Comparison of ENCODE assay signal across 8 mouse cellular contexts in the genomic region with DNA sequence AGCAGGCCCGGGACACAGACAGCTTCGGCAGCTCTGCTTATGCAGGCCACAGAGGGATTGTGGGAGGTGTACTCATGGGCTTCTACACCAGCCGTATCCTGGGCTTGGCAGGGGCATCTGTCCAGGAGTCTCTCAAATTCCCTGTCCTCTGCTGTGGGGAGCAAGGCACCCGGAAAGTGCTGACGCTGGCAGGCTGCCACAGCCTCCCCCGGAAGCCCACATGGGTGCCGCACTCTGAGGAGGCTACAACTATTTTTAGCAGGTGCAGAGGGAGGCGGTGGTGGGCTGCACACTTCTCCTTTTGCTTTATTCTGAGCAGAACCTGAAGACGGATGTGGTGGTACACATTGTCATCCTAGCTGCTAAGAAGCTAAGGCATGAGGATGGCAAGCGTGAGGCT. TPM values are rescaled to one million over a fixed set of nuclear protein-coding genes. Genes with fewer than 3 reads are reported as not detected.
DNase-seq lines count a peak whose midpoint lies in the region.

No protein-coding gene starts in this region.

- DNase-seq in adrenal gland, postnatal 14 days = peak; percentile 20
- DNase-seq in adrenal gland, adult 2 months = no peak
- DNase-seq in frontal cortex, postnatal 36 days (ENCODE audit: low spot score in 2 of 2) = peak; percentile 65 to 76
- DNase-seq in layer of hippocampus, adult 9-11 months = peak; percentile 93
- peak; percentile 77 for DNase-seq in right cerebral cortex, adult 18-20 months
- peak; percentile 86 for DNase-seq in thymus, postnatal 4 days
- no peak for DNase-seq in ovary, postnatal 10 days (ENCODE audit: low spot score)
- no peak for DNase-seq in ovary, postnatal 36 days (ENCODE audit: low spot score)

RNA-seq across cellular contexts. Expression of a gene that starts 52.4 kb away (rescaled TPM):
- total RNA-seq in adrenal gland, postnatal 14 days (2021) = 0.63 and 7.8 TPM in 2 replicates
- total RNA-seq in adrenal gland, adult 2 months (2021) = under 1 TPM; 0.31 to 0.40 TPM
- 0.62 and 0.63 TPM in 2 replicates for polyA plus RNA-seq in adrenal gland, adult 2 months (2012; rRNA removed)

Comparison
In these comparisons a context has a peak if more than half of its experiments do, and no peak if none do; other contexts are left out.
1. DNase-seq: peak in adrenal gland, postnatal 14 days (single experiment), frontal cortex, postnatal 36 days (2 of 2), layer of hippocampus, adult 9-11 months (single experiment), right cerebral cortex, adult 18-20 months (single experiment) and thymus, postnatal 4 days (single experiment); none in adrenal gland, adult 2 months (single experiment), ovary, postnatal 10 days (single experiment) and ovary, postnatal 36 days (single experiment).